Mouse (Mus musculus) heart, postnatal 0 days (tissue): ENCODE measurements around the gene Il12b. TPM values are rescaled to one million over a fixed set of nuclear protein-coding genes. Genes with fewer than 3 reads are reported as not detected.

ENCODE experiments used
- ATAC-seq: fragments of 200-750 bp; cut with Nextera tagmentation; 2 replicates; pipeline ENCODE4 v1.8.0; 2017; ENCODE audit warnings: low read depth, moderate number of reproducible peaks, moderate library complexity; ENCODE audit not compliant: insufficient read depth
- DNase-seq: peaks from one replicate; pipeline ENCODE4 v3.0.0-alpha.2; 2016; ENCODE audit warnings: low spot score
- H3K27ac ChIP-seq: fragments of 300-500 bp; sonication (generic); 2 replicates; pipeline ENCODE4 v1.5.1; 2014; ENCODE audit warnings: low read depth, mild to moderate bottlenecking
- H3K27me3 ChIP-seq: fragments of 300-500 bp; sonication (generic); 2 replicates; pipeline ENCODE4 v1.6.1; 2014; ENCODE audit warnings: low read length, mixed read lengths; ENCODE audit not compliant: control insufficient read depth, insufficient read depth
- H3K36me3 ChIP-seq: fragments of 300-500 bp; sonication (generic); replicated peaks from 2 replicates; pipeline ENCODE4 v1.6.1; 2014; ENCODE audit warnings: low read length, mixed read lengths; ENCODE audit not compliant: control insufficient read depth, insufficient read depth
- H3K4me1 ChIP-seq: fragments of 300-500 bp; sonication (generic); 2 replicates; pipeline ENCODE4 v1.6.1; 2014; ENCODE audit warnings: antibody characterized with exemption; ENCODE audit not compliant: control insufficient read depth, insufficient read depth
- H3K4me2 ChIP-seq: fragments of 300-500 bp; sonication (generic); 2 replicates; pipeline ENCODE4 v1.6.1; 2014; ENCODE audit warnings: low read depth, mild to moderate bottlenecking, low read length, moderate library complexity
- H3K4me3 ChIP-seq: fragments of 300-500 bp; sonication (generic); 2 replicates; pipeline ENCODE4 v1.5.1; 2014; ENCODE audit warnings: low read depth, low read length
- H3K9ac ChIP-seq: fragments of 300-500 bp; sonication (generic); replicated peaks from 2 replicates; pipeline ENCODE4 v1.6.1; 2014; ENCODE audit warnings: low read depth, low read length, mixed read lengths
- H3K9me3 ChIP-seq: fragments of 300-500 bp; sonication (generic); replicated peaks from 2 replicates; pipeline ENCODE4 v1.6.1; 2016; ENCODE audit warnings: low read length; ENCODE audit not compliant: control insufficient read depth
- CTCF ChIP-seq: IDR thresholded peaks from 2 replicates; pipeline ENCODE4 v1.5.1; 2016; ENCODE audit warnings: antibody characterized with exemption, control low read depth, low read depth
- EP300 ChIP-seq: IDR thresholded peaks from 2 replicates; pipeline ENCODE4 v1.6.1; 2016; ENCODE audit warnings: antibody characterized with exemption, low read depth
- WGBS: fragments of 180-500 bp; shearing (Covaris S2); extraction: QIAGEN DNeasy Blood & Tissue Kit; methylation state at CpG from one replicate; pipeline ENCODE4 v1.1.7; 2014; 5-methylcytosine and 5-hydroxymethylcytosine counted together
- polyA plus RNA-seq: library from polyadenylated mRNA; unstranded; fragments of >200 nt; fragmentation: Nextera tagmentation; extraction: Ambion mirVana; gene quantifications from 2 replicates; pipeline ENCODE4 v1.2.1, GENCODE M21; 2015
- total RNA-seq: library from RNA; depleted of rRNA; stranded (reverse); fragments of >200 nt; gene quantifications from 2 replicates; pipeline ENCODE4 v1.2.3, GENCODE M21; 2014; ENCODE audit warnings: low replicate concordance

The Il12b gene
- total and polyA plus RNA-seq, 2 experiments from 2014 or later, result not detected

DNA sequence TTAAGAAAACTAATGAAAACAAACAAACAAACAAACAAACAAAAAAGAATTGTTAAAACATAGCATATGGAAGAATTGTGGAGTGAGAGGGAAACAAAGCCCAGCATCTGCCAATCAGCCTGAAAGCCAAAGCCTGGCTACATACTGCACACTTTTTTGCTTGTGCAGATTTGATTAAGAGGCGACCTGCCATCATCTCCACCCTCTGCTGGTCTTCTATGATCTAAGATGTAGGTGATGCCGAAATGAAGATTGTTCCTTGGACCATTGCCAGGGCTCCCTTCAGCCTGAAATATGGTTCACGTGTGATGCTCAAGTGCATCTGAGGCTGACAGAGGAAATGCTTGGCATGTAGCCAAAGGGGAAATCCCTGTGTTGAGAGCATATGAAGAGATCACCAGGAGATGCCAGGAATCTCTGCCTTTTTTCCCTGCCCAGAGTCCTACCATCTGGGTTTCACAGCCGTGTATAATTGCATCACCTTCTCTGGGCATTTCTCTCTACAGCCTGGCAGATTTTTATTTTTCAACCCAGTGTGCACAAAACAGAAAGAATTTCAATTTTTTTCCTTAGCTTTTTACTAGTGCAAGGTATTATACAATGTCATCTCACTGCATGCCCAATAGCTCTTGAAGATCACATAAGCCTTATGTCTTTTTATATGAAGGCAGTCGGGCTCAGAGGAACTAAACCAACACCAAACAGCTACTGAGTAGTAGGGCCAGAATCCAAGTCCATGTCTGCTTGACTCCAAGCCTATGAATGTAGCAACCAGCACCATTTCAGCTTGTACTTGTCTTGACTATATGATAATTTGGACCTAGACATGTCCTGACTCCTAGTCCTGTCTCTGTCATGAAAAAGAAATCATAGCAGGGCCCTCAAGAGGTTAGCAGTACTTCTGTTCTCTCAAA, 2.0 kb downstream of the Il12b start:
- H3K36me3 ChIP-seq, result no peaks in the 10 kb centered on the region
- TF ChIP-seq CTCF (no peak), EP300 (no peak)
- DNase-seq (peak; percentile 39), ATAC-seq (no peak)
- peaks cover 12% of the 10 kb centered on the region; the same call in 1 of the 2 replicates for H3K4me1 ChIP-seq
- H3K27me3 ChIP-seq, result no peaks in the 10 kb centered on the region
- WGBS, result 28% methylated on average over 5 of the region's 5 CpGs
- no peaks in the 10 kb centered on the region for H3K9me3 ChIP-seq
- H3K9ac ChIP-seq, result no peak overlapping the region
- no peak overlapping the region for H3K4me3 ChIP-seq
- no peak overlapping the region for H3K4me2 ChIP-seq
- H3K27ac ChIP-seq, result no peak overlapping the region

- ATAC-seq, result no peak
Observed at GRCm38 (mm10) chr11:44405113-44405512, 5.2 kb downstream of the Il12b start.

DNA sequence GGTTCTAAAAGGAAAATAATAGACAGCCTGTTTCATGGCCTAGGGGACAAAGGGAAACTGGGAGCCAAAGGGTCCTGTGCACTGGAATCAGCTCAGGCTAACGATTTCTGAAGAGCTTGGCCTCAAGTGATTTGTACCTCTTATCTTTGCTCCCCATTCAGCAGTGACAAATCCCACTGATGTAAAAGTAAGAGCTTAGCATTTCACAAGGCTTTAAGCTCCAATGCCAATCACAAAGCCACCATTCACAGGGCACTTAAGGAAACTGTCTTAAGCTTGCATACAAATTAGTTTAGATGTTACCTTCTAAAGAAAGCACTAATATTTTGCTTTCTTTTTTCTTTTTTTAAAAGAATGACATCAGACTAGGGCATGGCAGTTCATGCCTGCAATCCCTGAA, 6.1 kb downstream of the Il12b start:
- no peak overlapping the region for H3K4me3 ChIP-seq
- H3K27ac ChIP-seq, result no peak overlapping the region
- TF ChIP-seq CTCF (no peak), EP300 (no peak)
- H3K4me2 ChIP-seq, result no peak overlapping the region
- 9% methylated on average over 1 of the region's 1 CpGs for WGBS
- no peaks in the 10 kb centered on the region for H3K36me3 ChIP-seq
- H3K9me3 ChIP-seq, result no peaks in the 10 kb centered on the region
- peaks cover 12% of the 10 kb centered on the region; the same call in 1 of the 2 replicates for H3K4me1 ChIP-seq
- no peak overlapping the region for H3K9ac ChIP-seq
- H3K27me3 ChIP-seq, result no peaks in the 10 kb centered on the region
- no peak for DNase-seq
- ATAC-seq, result no peak

More at GRCm38 (mm10) chr11:44405113-44405512, 5.2 kb downstream of the Il12b start:
- Histone ChIP-seq H3K36me3 (no peaks in the 10 kb centered on the region), H3K27me3 (no peaks in the 10 kb centered on the region), H3K9me3 (no peaks in the 10 kb centered on the region), H3K27ac (no peak overlapping the region), H3K9ac (no peak overlapping the region), H3K4me1 (peaks cover 12% of the 10 kb centered on the region; the same call in 1 of the 2 replicates), H3K4me3 (no peak overlapping the region), H3K4me2 (no peak overlapping the region)
- DNase-seq, result no peak
- 85% methylated on average over 4 of the region's 4 CpGs for WGBS
- TF ChIP-seq EP300, result no peak
- no peak for TF ChIP-seq CTCF

GRCm38 (mm10) chr11:44406457-44406856, 6.6 kb downstream of the Il12b start:
- Histone ChIP-seq H3K36me3 (no peaks in the 10 kb centered on the region), H3K9me3 (no peaks in the 10 kb centered on the region), H3K4me1 (peaks cover 11% of the 10 kb centered on the region; the same call in 1 of the 2 replicates), H3K27me3 (no peaks in the 10 kb centered on the region), H3K9ac (no peak overlapping the region), H3K4me3 (no peak overlapping the region), H3K27ac (no peak overlapping the region), H3K4me2 (no peak overlapping the region)
- TF ChIP-seq EP300 (no peak), CTCF (no peak)
- ATAC-seq (no peak), DNase-seq (no peak)
- WGBS, result 77% methylated on average over 5 of the region's 5 CpGs

GRCm38 (mm10) chr11:44408626-44409025, 8.8 kb downstream of the Il12b start:
- Histone ChIP-seq H3K4me3 (no peak overlapping the region), H3K27ac (no peak overlapping the region), H3K9ac (no peak overlapping the region), H3K9me3 (no peaks in the 10 kb centered on the region), H3K36me3 (no peaks in the 10 kb centered on the region), H3K27me3 (no peaks in the 10 kb centered on the region), H3K4me1 (no peaks in the 10 kb centered on the region), H3K4me2 (no peak overlapping the region)
- DNase-seq (no peak), ATAC-seq (no peak)
- TF ChIP-seq EP300 (no peak), CTCF (no peak)
- WGBS, result 46% methylated on average over 5 of the region's 5 CpGs
